ENCODE assay signal across 8 mouse cellular contexts in the genomic region with DNA sequence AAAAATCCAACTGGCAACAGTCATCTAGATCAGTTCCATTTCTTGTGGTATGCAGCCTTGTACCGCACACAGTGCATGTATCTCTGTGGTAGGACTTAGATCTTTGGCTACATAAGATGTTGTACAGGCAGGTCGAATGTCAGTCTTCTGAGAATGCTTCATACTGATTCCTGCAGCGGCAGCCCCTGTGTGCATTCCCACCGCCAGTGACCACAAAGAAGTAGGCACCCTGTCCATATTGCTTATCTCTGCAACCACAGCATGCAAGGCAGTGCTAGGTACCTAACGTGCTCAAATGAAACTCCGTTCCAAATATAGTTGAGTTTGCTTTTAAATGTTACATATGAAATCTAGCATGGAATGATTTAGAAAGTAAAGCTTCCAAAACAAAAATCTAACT. TPM values are rescaled to one million over a fixed set of nuclear protein-coding genes. Genes with fewer than 3 reads are reported as not detected.
DNase-seq lines count a peak whose midpoint lies in the region; ATAC-seq lines count a peak whose summit lies in the region.

No protein-coding gene starts in this region.

- H3K4me3 ChIP-seq in heart, embryonic 13.5 days = peak overlapping the region; percentile 79
- peak overlapping the region; percentile 81 for H3K4me3 ChIP-seq in brown adipose tissue, adult 24 weeks (ENCODE audit: insufficient read depth, low read depth, low read length)
- H3K4me3 ChIP-seq in hindbrain, embryonic 15.5 days = peak overlapping the region; percentile 93
- peak overlapping the region; percentile 68; the same call in 1 of the 2 replicates for H3K4me3 ChIP-seq in midbrain, embryonic 14.5 days (replicated peaks; ENCODE audit: low read depth, low read length)

- peak overlapping the region; percentile 74 for H3K4me2 ChIP-seq in heart, embryonic 13.5 days
- peak overlapping the region; percentile 90 for H3K4me2 ChIP-seq in hindbrain, embryonic 15.5 days
- peak overlapping the region; percentile 85 for H3K4me2 ChIP-seq in midbrain, embryonic 14.5 days (ENCODE audit: low read length)

- H3K9ac ChIP-seq in heart, embryonic 13.5 days = peak overlapping the region; percentile 88
- peak overlapping the region; percentile 57; the same call in 1 of the 2 replicates for H3K9ac ChIP-seq in hindbrain, embryonic 15.5 days
- H3K9ac ChIP-seq in midbrain, embryonic 14.5 days (replicated peaks; ENCODE audit: low read length) = peak overlapping the region; percentile 5; the same call in 1 of the 2 replicates

- H3K27me3 ChIP-seq in heart, embryonic 13.5 days (replicated peaks) = no peaks in the 10 kb centered on the region
- no peaks in the 10 kb centered on the region for H3K27me3 ChIP-seq in hindbrain, embryonic 15.5 days
- no peaks in the 10 kb centered on the region; the same call in 1 of the 2 replicates for H3K27me3 ChIP-seq in midbrain, embryonic 14.5 days (ENCODE audit: control insufficient read depth, insufficient read depth, low read length)

- 36% methylated on average over 6 of the region's 6 CpGs for WGBS in heart, embryonic 13.5 days
- WGBS in hindbrain, embryonic 15.5 days = 82% methylated on average over 6 of the region's 6 CpGs
- WGBS in midbrain, embryonic 14.5 days = 86% methylated on average over 6 of the region's 6 CpGs

- peak overlapping the region; percentile 85 for H3K27ac ChIP-seq in heart, embryonic 13.5 days (replicated peaks)
- H3K27ac ChIP-seq in brown adipose tissue, adult 24 weeks (replicated peaks; ENCODE audit: low read depth, low read length) = no peak overlapping the region
- no peak overlapping the region for H3K27ac ChIP-seq in hindbrain, embryonic 15.5 days (replicated peaks)
- no peak overlapping the region for H3K27ac ChIP-seq in midbrain, embryonic 14.5 days (replicated peaks; ENCODE audit: low read depth, low read length)

- no peak for ATAC-seq in heart, embryonic 13.5 days (ENCODE audit: extremely low read depth, insufficient number of reproducible peaks, low FRiP score, low TSS enrichment)
- ATAC-seq in hindbrain, embryonic 15.5 days (ENCODE audit: low FRiP score, low read depth) = no peak
- ATAC-seq in midbrain, embryonic 14.5 days (ENCODE audit: low FRiP score, low TSS enrichment) = no peak

- intact Hi-C loops in heart, postnatal 25 days (cut with DNase I) = no loop called here

- peaks cover 31% of the 10 kb centered on the region for H3K36me3 ChIP-seq in heart, embryonic 13.5 days
- no peaks in the 10 kb centered on the region for H3K36me3 ChIP-seq in hindbrain, embryonic 15.5 days
- no peaks in the 10 kb centered on the region for H3K36me3 ChIP-seq in midbrain, embryonic 14.5 days (ENCODE audit: control insufficient read depth, insufficient read depth, low read length)

- no peak for DNase-seq in heart, postnatal 25 days (ENCODE audit: low spot score)
- DNase-seq in midbrain, embryonic 14.5 days = no peak
- no peak for DNase-seq in yolk sac, embryonic 10.5 days (ENCODE audit: low spot score)
- DNase-seq in urinary bladder, postnatal 36 days (ENCODE audit: low spot score in 2 of 2) = no peak
- no peak for DNase-seq in spleen, adult 18-20 months

- H3K4me1 ChIP-seq in heart, embryonic 13.5 days = peaks cover 21% of the 10 kb centered on the region
- no peaks in the 10 kb centered on the region for H3K4me1 ChIP-seq in brown adipose tissue, adult 24 weeks (ENCODE audit: control insufficient read depth, insufficient read depth, insufficient read length, low read length)
- peaks cover 13% of the 10 kb centered on the region for H3K4me1 ChIP-seq in hindbrain, embryonic 15.5 days (replicated peaks)
- H3K4me1 ChIP-seq in midbrain, embryonic 14.5 days (ENCODE audit: control insufficient read depth, insufficient read depth, low read length) = no peaks in the 10 kb centered on the region

- peaks cover 5% of the 10 kb centered on the region; the same call in 1 of the 2 replicates for H3K9me3 ChIP-seq in heart, embryonic 13.5 days
- no peaks in the 10 kb centered on the region for H3K9me3 ChIP-seq in hindbrain, embryonic 15.5 days
- H3K9me3 ChIP-seq in midbrain, embryonic 14.5 days (ENCODE audit: control insufficient read depth, low read length) = no peaks in the 10 kb centered on the region

RNA-seq across cellular contexts. Expression of a gene that starts 1.0 kb away (rescaled TPM):
- 42.7 and 51.8 TPM in 2 replicates for polyA plus RNA-seq in heart, embryonic 13.5 days (2015; fragmentation: Nextera tagmentation; extraction: Ambion mirVana)
- total RNA-seq in heart, postnatal 25 days (2021) = 10 to 100 TPM; 21.3 to 21.5 TPM
- polyA plus RNA-seq in brown adipose tissue, adult 24 weeks (2012; ENCODE audit: insufficient read depth, insufficient read length, missing spikeins) = 9.9 and 15.6 TPM in 2 replicates
- polyA plus RNA-seq in hindbrain, embryonic 15.5 days (2015; fragmentation: Nextera tagmentation; extraction: Ambion mirVana) = 17.7 and 18.8 TPM in 2 replicates
- 9.5 and 11.1 TPM in 2 replicates for polyA plus RNA-seq in midbrain, embryonic 14.5 days (2014; fragmentation: Nextera tagmentation; extraction: Ambion mirVana)

Comparison
In these comparisons a context has a peak if more than half of its experiments do, and no peak if none do; other contexts are left out.
1. H3K9ac ChIP-seq: peak in every context shown above with its lines; median percentile 88 in heart, embryonic 13.5 days; 57 in hindbrain, embryonic 15.5 days; 5 in midbrain, embryonic 14.5 days.